Mouse (Mus musculus): ENCODE measurements around the gene Cyb5rl. TPM values are rescaled to one million over a fixed set of nuclear protein-coding genes. Genes with fewer than 3 reads are reported as not detected.

The Cyb5rl gene
- 8.8 and 9.3 TPM in 2 replicates for total RNA-seq (2012; rRNA removed)

DNA sequence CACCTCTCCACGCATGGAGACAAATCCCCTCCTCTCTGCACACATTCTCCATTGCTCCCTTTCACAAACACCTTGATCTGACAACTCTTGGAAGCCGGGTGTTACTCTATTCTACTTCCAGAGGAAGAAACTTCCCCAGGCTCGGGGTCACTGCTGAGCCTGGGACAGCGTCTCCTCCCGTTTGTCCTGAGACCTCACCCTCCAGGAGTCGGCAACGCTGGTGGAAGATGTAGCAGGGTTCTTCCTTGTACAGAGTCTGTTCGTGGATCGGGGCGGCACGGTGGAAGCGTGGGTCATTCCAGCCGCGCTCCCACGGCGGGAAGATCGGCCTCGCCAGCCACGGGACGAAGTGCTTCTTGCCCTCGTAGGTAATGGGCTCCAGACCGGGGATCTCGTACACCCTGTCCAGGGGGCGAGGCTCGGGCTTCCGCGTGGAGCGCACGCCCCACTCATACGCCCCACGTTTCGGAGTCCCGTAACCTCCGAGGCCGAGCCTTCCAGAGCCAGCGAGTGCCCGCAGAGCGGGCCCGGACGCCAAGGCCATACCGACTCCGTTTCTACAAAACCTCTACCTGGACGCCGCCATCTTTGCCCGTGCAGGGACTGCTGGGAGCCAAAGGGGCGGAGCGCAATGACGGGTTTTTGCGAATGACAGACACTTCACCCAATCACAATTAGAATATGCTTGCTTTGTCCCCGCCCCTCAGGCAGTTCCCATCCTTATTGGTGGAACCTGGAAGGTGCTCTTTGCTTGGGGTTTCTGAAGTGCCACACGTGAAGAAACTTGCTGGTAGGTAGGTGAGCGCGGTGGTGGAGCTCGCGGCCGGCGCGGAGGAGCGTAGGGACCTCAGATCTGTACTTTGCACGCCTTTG lies at the start of gene Cyb5rl, which contains the start of gene Mrpl37:
Gene Cyb5rl (plus strand): TSS at position 737 of the 873 bp plus-strand sequence.
Gene Mrpl37 (minus strand): TSS at position 617 of the 873 bp plus-strand sequence.
- no peak for TF ChIP-seq ZNF384 (IDR thresholded peaks at IDR 0.05; ENCODE audit: low read depth, low read length)
- peak; percentile 62; the same call in 1 of the 2 replicates for TF ChIP-seq HCFC1 (IDR thresholded peaks at IDR 0.05; ENCODE audit: borderline replicate concordance, insufficient read depth, low read length)
- TF ChIP-seq MAFK (IDR thresholded peaks at IDR 0.05; ENCODE audit: insufficient read depth, low read depth, low read length), result no peak
- TF ChIP-seq CHD2 (IDR thresholded peaks at IDR 0.05; ENCODE audit: low read depth, low read length), result peak; percentile 93
- TF ChIP-seq ZC3H11A (IDR thresholded peaks at IDR 0.05; ENCODE audit: borderline replicate concordance, low read depth, low read length), result 0 out of 2 replicates have a peak, but pooled peaks have one; percentile 10
- Histone ChIP-seq H3K4me1 (ENCODE audit: control insufficient read depth in 2 of 2, insufficient read depth in 2 of 2, low read length in 2 of 2, poor library complexity in 1 of 2) (peaks cover 2 to 4% of the 10 kb centered on the region in 2 experiments; a peak in 2 of 4 replicates), H3K4me3 (ENCODE audit: insufficient read depth in 1 of 2, low read depth in 1 of 2, low read length in 2 of 2, poor library complexity in 1 of 2, severe bottlenecking in 1 of 2) (peak within 1 kb of the TSS; percentile 93 to 99), H3K36me3 (ENCODE audit: control insufficient read depth, insufficient read depth, low read length, poor library complexity, severe bottlenecking) (peaks cover 19% of the 10 kb centered on the region), H3K9ac (ENCODE audit: insufficient read depth, low read depth, low read length, poor library complexity, severe bottlenecking) (peak within 1 kb of the TSS; percentile 95), H3K9me3 (ENCODE audit: control insufficient read depth, insufficient read depth, low read depth, low read length) (no peaks in the 10 kb centered on the region), H3K27ac (ENCODE audit: insufficient read depth, low read depth, low read length, poor library complexity, severe bottlenecking) (no peak within 1 kb of the TSS)
- in situ Hi-C loops (cut with MboI; ENCODE audit: low sequenced_read_pairs in 2 of 2, unreplicated experiment in 2 of 2), result no loop called here
- DNase-seq (ENCODE audit: low read depth, low spot score), result peak; percentile 97

DNA sequence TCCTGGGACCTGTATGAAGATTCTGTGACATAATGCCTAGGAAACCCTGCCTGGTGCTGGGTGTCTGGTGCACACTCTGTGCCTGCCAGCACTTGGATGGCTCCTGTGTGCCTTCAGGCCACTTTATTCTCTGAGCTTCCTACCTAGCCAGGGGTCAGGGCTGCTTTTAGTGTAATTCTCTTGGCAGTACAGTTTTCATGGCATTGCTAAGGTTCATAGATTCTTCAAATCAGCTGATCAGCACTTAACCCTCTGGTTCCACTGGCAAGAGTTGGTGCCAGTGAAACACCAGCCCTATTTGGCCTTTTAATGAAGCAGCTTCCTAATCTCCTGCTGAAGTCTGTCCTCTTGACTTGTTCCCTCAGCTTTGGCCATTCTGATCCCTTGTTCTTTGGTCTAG lies 49.5 kb upstream of the Cyb5rl start:
- Histone ChIP-seq H3K36me3 (ENCODE audit: control insufficient read depth, insufficient read depth, low read length, poor library complexity, severe bottlenecking) (no peaks in the 10 kb centered on the region; the same call in 1 of the 2 replicates), H3K4me3 (ENCODE audit: insufficient read depth in 1 of 2, low read depth in 1 of 2, low read length in 2 of 2, poor library complexity in 1 of 2, severe bottlenecking in 1 of 2) (no peak overlapping the region), H3K9me3 (ENCODE audit: control insufficient read depth, insufficient read depth, low read depth, low read length) (no peaks in the 10 kb centered on the region), H3K9ac (ENCODE audit: insufficient read depth, low read depth, low read length, poor library complexity, severe bottlenecking) (no peak overlapping the region), H3K4me1 (ENCODE audit: control insufficient read depth in 2 of 2, insufficient read depth in 2 of 2, low read length in 2 of 2, poor library complexity in 1 of 2) (peaks cover 0 to 2% of the 10 kb centered on the region in 2 experiments; a peak in 2 of 4 replicates), H3K27ac (ENCODE audit: insufficient read depth, low read depth, low read length, poor library complexity, severe bottlenecking) (no peak overlapping the region)
- in situ Hi-C loops (cut with MboI; ENCODE audit: low sequenced_read_pairs in 2 of 2, unreplicated experiment in 2 of 2), result no loop called here
- DNase-seq (ENCODE audit: low read depth, low spot score), result no peak
- TF ChIP-seq HCFC1 (IDR thresholded peaks at IDR 0.05; ENCODE audit: borderline replicate concordance, insufficient read depth, low read length) (no peak), CHD2 (IDR thresholded peaks at IDR 0.05; ENCODE audit: low read depth, low read length) (no peak), MAFK (IDR thresholded peaks at IDR 0.05; ENCODE audit: insufficient read depth, low read depth, low read length) (no peak), ZNF384 (IDR thresholded peaks at IDR 0.05; ENCODE audit: low read depth, low read length) (no peak), ZC3H11A (IDR thresholded peaks at IDR 0.05; ENCODE audit: borderline replicate concordance, low read depth, low read length) (no peak)

DNA sequence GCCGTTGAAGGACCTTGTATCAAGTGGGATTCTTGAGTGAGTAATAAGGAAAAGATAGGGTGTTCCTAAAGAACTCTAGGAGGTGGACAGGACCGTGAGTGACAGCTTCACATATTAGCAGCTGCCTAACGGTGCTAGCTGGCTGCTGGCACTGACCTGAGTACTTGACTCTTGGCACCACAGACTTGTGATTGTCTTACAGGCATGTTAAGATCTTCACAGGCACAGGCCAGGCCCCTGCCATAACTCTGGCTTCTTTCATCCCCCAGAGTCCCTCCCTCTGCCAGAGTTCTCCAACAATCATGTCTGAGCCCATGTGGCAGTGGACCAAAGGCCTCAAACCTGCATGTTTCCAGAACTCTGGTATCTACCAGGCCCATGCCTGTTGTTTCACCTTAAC lies 48.3 kb upstream of the Cyb5rl start:
- Histone ChIP-seq H3K9ac (ENCODE audit: insufficient read depth, low read depth, low read length, poor library complexity, severe bottlenecking) (no peak overlapping the region), H3K4me3 (ENCODE audit: insufficient read depth in 1 of 2, low read depth in 1 of 2, low read length in 2 of 2, poor library complexity in 1 of 2, severe bottlenecking in 1 of 2) (no peak overlapping the region), H3K36me3 (ENCODE audit: control insufficient read depth, insufficient read depth, low read length, poor library complexity, severe bottlenecking) (no peaks in the 10 kb centered on the region; the same call in 1 of the 2 replicates), H3K4me1 (ENCODE audit: control insufficient read depth in 2 of 2, insufficient read depth in 2 of 2, low read length in 2 of 2, poor library complexity in 1 of 2) (peaks cover 0 to 6% of the 10 kb centered on the region in 2 experiments; a peak in 2 of 4 replicates), H3K9me3 (ENCODE audit: control insufficient read depth, insufficient read depth, low read depth, low read length) (no peaks in the 10 kb centered on the region), H3K27ac (ENCODE audit: insufficient read depth, low read depth, low read length, poor library complexity, severe bottlenecking) (no peak overlapping the region)
- TF ChIP-seq MAFK (IDR thresholded peaks at IDR 0.05; ENCODE audit: insufficient read depth, low read depth, low read length) (no peak), ZC3H11A (IDR thresholded peaks at IDR 0.05; ENCODE audit: borderline replicate concordance, low read depth, low read length) (no peak), CHD2 (IDR thresholded peaks at IDR 0.05; ENCODE audit: low read depth, low read length) (no peak), ZNF384 (IDR thresholded peaks at IDR 0.05; ENCODE audit: low read depth, low read length) (no peak)
- DNase-seq (ENCODE audit: low read depth, low spot score), result no peak
- in situ Hi-C loops (cut with MboI; ENCODE audit: low sequenced_read_pairs in 2 of 2, unreplicated experiment in 2 of 2), result no loop called here

DNA sequence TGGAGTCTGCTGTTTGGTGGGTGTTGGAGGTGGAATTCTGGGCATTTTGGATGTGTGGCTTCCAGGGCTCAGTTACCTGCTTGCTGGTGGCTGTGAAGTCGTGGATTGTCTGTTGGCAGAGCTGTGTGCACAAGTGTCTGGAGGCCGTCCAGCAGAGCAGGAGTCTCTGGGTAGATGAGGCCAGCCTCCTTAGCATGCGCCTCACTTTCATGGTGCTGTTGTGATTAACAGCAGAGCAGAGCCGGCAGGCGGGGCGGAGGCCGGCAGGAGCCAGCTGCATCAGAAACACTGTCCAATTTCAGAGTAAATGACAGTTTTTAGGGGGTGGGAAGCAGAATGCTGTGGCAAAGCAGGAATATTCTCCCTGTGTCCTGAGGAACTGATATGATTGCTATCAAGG lies 47.8 kb upstream of the Cyb5rl start:
- TF ChIP-seq ZC3H11A (IDR thresholded peaks at IDR 0.05; ENCODE audit: borderline replicate concordance, low read depth, low read length) (no peak), ZNF384 (IDR thresholded peaks at IDR 0.05; ENCODE audit: low read depth, low read length) (no peak), CHD2 (IDR thresholded peaks at IDR 0.05; ENCODE audit: low read depth, low read length) (no peak), HCFC1 (IDR thresholded peaks at IDR 0.05; ENCODE audit: borderline replicate concordance, insufficient read depth, low read length) (no peak), MAFK (IDR thresholded peaks at IDR 0.05; ENCODE audit: insufficient read depth, low read depth, low read length) (no peak)
- in situ Hi-C loops (cut with MboI; ENCODE audit: low sequenced_read_pairs in 2 of 2, unreplicated experiment in 2 of 2), result no loop called here
- no peak overlapping the region for H3K4me3 ChIP-seq (ENCODE audit: insufficient read depth in 1 of 2, low read depth in 1 of 2, low read length in 2 of 2, poor library complexity in 1 of 2, severe bottlenecking in 1 of 2)
- DNase-seq (ENCODE audit: low read depth, low spot score), result no peak
- no peak overlapping the region for H3K9ac ChIP-seq (ENCODE audit: insufficient read depth, low read depth, low read length, poor library complexity, severe bottlenecking)
- H3K27ac ChIP-seq (ENCODE audit: insufficient read depth, low read depth, low read length, poor library complexity, severe bottlenecking), result no peak overlapping the region
- no peaks in the 10 kb centered on the region for H3K9me3 ChIP-seq (ENCODE audit: control insufficient read depth, insufficient read depth, low read depth, low read length)
- peaks cover 0 to 6% of the 10 kb centered on the region in 2 experiments; a peak in 2 of 4 replicates for H3K4me1 ChIP-seq (ENCODE audit: control insufficient read depth in 2 of 2, insufficient read depth in 2 of 2, low read length in 2 of 2, poor library complexity in 1 of 2)
- H3K36me3 ChIP-seq (ENCODE audit: control insufficient read depth, insufficient read depth, low read length, poor library complexity, severe bottlenecking), result no peaks in the 10 kb centered on the region; the same call in 1 of the 2 replicates

All from ES-E14 (cell line).